Mouse (Mus musculus): ENCODE measurements at regions not wholly inside any gene's neighbourhood (a gene's known extent, or its start where the extent isn't known, plus 50 kb on each side); places are given as distances from the start of the nearest gene placed in this dataset.

GRCm38 (mm10) chr4:64812812-64813211, 311.2 kb upstream of the Pappa start:
- DNase-seq (ENCODE audit: low spot score): no peak

- DNase-seq (ENCODE audit: low spot score): no peak
Measured at GRCm38 (mm10) chr4:64832882-64833281, 291.1 kb upstream of the Pappa start.

DNA sequence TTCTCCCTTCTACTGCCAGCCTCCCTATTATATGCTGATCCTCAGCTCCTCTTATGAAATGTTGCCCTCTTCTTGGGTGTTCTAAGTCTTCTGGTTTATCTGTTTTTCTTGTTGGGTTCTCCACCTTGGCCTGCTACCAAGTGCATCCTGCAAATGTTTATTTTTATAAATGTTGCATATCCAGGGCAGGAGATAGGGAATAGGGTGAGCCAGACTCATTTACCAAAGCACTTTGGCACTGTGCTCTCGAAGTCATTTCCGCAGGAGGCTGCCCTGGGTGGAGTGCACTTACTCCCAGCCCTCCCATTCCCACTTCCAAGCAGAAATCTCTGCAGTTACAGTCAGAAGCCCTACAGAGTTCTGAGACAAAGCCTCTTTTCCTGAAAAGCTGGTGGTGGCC, 249.5 kb upstream of the Pappa start:
- DNase-seq (ENCODE audit: low spot score): no peak

- no peak for DNase-seq (ENCODE audit: low spot score)
Measured at GRCm38 (mm10) chr4:64876924-64877323, 247.1 kb upstream of the Pappa start.

DNA sequence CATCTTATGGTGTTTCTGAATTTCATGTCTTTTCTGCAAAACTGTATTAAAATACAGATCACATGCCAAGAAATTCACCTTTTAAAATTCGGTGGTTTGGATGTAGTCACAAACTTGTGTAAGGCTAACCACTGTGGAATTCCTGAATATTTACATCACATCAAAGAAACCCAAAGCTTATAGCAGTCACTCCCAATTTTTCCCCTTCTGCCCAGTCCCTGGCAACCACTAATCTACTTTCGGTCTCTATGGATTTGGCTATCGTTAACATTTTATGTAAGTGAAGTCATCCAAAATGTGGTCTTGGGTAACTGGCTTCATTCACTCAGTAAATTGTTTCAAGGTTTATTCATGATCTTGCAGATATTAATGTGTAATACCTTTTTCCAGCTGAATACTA, 226.0 kb upstream of the Pappa start:
- DNase-seq (ENCODE audit: low spot score): no peak

DNA sequence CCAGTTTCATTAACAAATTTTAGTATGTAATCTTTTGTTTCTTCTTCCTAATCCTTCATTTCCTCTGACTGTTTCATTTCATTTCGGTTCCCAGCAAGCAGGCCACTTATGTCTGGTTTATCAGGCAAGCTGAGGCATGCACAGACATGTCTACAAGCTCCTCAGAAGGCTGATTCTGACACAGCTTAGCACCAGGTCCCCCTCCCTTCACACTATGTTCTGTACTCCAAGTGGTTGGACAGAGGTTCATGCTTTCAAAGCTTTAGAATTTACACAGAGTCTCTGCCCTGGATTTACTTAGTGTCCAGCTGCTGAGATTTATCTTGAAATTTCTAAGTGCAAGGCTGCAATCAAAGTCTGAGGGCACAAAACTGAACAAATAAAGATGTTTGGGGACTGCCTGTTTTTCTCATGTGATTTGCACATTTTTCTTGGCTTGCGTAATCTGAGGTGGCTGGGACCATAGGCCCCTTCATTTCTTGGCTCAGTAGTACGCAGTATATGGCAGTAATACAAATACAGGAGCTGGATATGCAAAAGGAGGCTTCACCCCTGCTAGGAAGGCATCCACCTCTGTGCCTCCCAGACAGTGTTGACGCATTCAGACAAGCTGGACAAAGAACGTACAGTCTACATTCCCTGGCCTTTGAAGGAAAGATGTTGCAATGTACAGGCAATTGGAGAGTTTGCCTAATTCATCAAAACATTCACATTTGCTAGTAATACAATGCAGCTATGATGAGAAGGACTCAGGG, 222.7 kb upstream of the Pappa start:
- no peak for DNase-seq (ENCODE audit: low spot score)

DNA sequence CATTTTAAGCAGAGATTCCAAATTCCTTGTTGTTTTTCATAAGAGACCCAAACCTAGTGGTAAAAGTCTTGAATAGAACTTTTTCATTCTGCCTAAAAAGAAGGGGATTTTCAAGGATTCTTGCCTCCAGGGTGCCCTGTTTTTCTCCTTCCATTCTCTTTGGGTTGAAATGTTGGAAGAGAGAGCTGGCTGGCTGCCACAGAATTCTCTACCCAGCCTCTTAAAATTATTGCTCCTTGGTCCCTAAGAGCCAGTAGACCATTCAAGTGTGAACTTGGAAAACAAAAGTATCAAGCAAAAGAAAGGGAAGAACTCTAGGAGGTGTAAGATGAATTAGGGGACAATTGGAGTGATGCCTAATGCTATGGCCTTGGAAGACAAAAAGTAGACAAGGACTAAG, 200.2 kb upstream of the Pappa start:
- DNase-seq (ENCODE audit: low spot score): no peak

DNA sequence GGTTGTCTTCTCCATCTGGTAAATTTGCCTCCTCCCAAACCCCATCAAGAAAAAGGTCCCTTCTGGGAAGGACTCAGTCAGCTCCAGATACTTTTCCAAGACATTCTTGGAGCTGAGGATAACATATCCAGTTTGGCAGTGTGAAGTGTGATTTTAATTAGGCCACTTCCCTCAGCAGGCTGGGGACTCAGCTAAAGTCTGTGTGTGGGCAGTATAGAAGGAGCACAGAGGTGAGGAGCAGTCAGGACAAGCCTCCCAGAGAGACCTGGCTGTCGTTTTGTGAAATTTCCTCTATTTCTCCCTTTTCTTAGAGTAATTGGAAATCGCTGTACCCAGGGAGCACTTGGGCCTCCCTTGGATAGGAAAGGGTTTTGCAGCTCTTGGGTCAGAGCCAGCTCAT, 195.4 kb upstream of the Pappa start:
- DNase-seq (ENCODE audit: low spot score): no peak

DNA sequence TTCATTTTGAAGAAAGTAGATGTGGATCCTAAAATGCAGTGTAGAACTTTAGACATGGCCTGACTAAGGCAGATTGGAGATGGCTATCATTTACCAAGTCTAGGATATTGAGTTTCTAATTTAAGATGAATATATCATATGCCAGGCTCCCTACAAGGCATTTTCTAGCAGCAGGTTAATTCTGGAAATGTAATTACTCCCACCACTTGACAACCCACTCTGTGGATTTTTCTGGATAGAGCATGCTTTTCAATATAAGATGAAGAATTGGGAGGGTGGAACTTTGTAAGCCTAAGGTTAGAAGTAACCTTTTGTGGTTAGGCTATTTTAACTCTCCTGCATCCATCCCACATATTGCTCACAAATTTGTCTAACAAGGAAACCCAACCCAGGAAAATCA, 178.4 kb upstream of the Pappa start:
- DNase-seq (ENCODE audit: low spot score): no peak

DNA sequence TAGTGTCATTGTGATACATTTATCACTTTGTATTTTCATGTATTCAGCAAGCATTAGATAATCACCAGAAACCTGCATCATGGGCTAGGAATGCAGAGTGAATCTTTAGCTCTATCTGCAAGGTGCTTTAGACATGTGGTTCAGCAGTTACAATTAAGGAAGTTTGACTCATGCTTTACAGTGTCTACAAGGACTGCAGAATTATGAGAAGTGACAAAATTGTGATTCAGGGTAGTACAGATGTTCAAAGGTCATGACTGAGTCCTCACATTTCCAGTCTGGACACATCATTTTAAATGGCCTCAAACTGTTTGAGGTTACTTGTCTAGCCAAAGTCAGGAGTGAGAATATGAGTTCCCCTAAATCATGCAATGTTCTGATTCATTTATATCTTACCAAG, 171.3 kb upstream of the Pappa start:
- DNase-seq (ENCODE audit: low spot score): no peak

- DNase-seq (ENCODE audit: low spot score): no peak
Measured at GRCm38 (mm10) chr4:64958843-64959242, 165.1 kb upstream of the Pappa start.

GRCm38 (mm10) chr4:64961796-64962195, 162.2 kb upstream of the Pappa start:
- DNase-seq (ENCODE audit: low spot score): no peak
